Mouse (Mus musculus) C3H10T1/2 (cell line): ENCODE data around the gene Tada1. TPM values are rescaled to one million over a fixed set of nuclear protein-coding genes. Genes with fewer than 3 reads are reported as not detected.

Experiments used
- polyA plus RNA-seq, 2 experiments: library from polyadenylated mRNA; unstranded; fragments of >200 nt; fragmentation: generic; extraction: Trizol; gene quantifications; one replicate each; pipeline ENCODE4 v1.2.1; 2012; ENCODE audit warnings: missing spikeins in 2 of 2

Gene Tada1
- 10 to 100 TPM in 1 of 2 experiments, 1 to 10 TPM in 1; 4.2 to 17.5 TPM for polyA plus RNA-seq

DNA sequence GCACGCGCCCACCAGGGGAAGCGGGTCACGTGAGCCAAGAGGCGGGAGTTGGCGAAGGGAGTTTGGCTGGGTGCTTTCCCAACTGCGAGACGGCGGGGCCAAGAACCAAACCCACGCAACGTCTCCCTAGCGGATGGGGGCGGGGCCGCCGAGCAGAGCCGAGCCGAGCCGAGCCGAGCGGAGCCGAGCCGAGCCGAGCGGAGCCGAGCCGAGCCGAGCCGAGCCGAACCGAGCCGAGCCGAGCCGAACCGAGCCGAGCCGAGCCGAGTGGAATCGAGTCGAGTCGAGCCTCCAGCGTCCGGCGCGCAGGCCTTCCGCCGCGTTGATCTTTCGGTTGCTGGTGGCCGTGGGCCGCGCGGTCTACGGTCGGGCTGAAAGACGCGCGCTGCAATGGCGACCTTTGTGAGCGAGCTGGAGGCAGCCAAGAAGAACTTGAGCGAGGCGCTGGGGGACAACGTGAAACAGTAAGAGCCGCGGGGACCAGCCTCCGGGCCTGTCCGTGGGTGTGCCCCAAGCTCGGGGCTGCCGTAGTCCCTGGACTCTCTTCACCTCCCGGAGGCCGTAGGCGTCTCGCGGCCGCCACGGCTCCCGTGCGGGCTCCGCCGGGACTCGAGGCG is at the start of gene Tada1:
Tada1 (plus strand) TSS at position 85 of the 617 bp plus-strand sequence.

DNA sequence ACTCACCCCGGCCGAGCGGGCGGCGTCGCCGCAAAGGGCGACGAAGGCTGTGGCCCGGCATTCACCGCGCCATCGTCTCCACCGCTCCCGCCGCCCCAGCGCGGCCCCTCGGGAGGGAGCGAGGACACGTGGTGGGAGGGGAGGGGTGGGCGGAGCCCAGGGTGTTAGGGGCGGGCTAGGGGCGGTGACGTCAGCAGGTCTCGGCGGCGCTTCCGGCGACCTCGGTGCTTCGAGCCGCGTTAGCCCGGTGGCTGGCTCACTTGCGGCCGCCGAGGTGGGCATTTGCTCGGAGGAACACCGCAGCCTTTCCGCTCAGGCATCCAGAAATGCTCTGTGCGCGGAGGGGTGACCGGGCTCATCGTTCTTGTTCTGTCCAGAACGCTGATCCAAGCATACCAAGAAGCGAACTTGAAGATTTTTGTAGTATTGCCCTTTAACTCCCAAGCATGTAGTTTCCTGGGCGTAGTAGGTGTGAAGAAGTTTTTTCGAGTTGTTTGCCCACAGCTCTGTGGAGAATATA is 30.9 kb downstream of the Tada1 start, which contains the start of gene Pogk:
Pogk (minus strand) TSS at position 163 of the 520 bp plus-strand sequence.

Other genes starting within 250 kb of the Tada1 start
- gene Gpa33, start 248.9 kb upstream of the Tada1 start, polyA plus RNA-seq = under 1 TPM; 0.02 to 0.05 TPM
- gene Mael, start 140.3 kb upstream of the Tada1 start, polyA plus RNA-seq = not detected
- gene Ildr2, start 125.0 kb upstream of the Tada1 start, polyA plus RNA-seq = not detected
- gene Pogk, start 30.8 kb downstream of the Tada1 start, polyA plus RNA-seq = 1 to 10 TPM in 1 of 2 experiments, under 1 TPM in 1; 0.25 to 1.5 TPM
- not detected for gene Gm4846, start 118.5 kb downstream of the Tada1 start, polyA plus RNA-seq